Mouse (Mus musculus): Measurements from ENCODE around the gene Dhtkd1. TPM values are rescaled to one million over a fixed set of nuclear protein-coding genes. Genes with fewer than 3 reads are reported as not detected.

Dhtkd1 gene
- total and polyA plus RNA-seq, 3 experiments = 3.6 to 6.8 (median 4.5) TPM

DNA sequence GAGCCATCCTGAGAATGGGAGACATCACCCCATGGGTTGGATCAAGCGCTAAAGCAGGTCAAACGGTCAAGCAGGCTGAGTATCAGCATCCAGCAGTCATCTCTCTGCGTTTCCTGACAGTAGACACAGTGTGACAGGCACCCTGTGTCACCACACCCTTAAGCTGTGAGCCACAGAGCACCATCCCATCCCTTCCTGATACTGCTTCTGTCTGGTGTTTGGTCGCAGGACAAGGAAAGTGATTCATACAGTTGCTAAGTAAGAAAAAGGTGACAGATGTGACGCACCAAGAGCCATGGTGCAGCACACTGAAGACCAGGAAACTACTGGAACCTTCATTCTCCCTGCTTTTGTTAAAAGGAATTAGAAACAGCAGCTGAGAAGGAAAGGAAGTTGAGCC, 53.7 kb downstream of the Dhtkd1 start:
- no peak for TF ChIP-seq EP300 (IDR thresholded peaks at IDR 0.05; ENCODE audit: insufficient read depth, low read depth, low read length)
- TF ChIP-seq CTCF (IDR thresholded peaks at IDR 0.05) = no peak
- no peak for TF ChIP-seq POLR2A (IDR thresholded peaks at IDR 0.05; ENCODE audit: insufficient read depth, low read depth, low read length)
- no peaks in the 10 kb centered on the region for H3K4me1 ChIP-seq (ENCODE audit: control insufficient read depth, insufficient read depth, low read length)
- DNase-seq = no peak
- H3K79me2 ChIP-seq (replicated peaks; ENCODE audit: control insufficient read depth, insufficient read depth, low read length) = peaks cover 3% of the 10 kb centered on the region
- H3K27ac ChIP-seq = no peak overlapping the region
- no peak overlapping the region for H3K4me3 ChIP-seq
- WGBS = 64% methylated on average over 5 of the region's 5 CpGs
- intact Hi-C loops (cut with DNase I) = no loop called here
- H3K36me3 ChIP-seq (ENCODE audit: control insufficient read depth, insufficient read depth, low read length) = peaks cover 6% of the 10 kb centered on the region
- no peaks in the 10 kb centered on the region for H3K27me3 ChIP-seq (ENCODE audit: control insufficient read depth, insufficient read depth, low read length)
- no peak overlapping the region for H3K9ac ChIP-seq (ENCODE audit: low read depth, low read length)

DNA sequence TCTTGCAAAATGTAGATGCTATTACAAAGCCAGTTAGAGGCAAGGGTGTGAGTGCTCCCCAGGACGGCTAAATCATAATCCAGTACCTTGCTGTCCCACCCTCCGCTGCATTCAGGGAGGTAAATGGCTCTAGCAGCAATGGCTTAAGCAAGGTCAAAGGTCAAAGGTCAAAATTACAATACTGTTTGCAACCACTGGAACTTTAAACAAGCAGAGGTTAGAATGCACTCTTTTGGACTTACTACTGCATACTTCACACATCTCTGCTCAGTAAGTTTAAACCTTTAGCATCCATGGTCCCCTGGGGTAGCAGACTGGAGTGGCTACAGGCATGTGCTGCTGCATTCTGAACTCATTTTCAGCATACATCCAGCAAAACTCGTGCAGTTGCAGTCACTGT, 65.1 kb downstream of the Dhtkd1 start:
- no peaks in the 10 kb centered on the region for H3K27me3 ChIP-seq (ENCODE audit: control insufficient read depth, insufficient read depth, low read length)
- 0 out of 2 replicates have a peak, but pooled peaks cover 1% of the 10 kb centered on the region for H3K79me2 ChIP-seq (replicated peaks; ENCODE audit: control insufficient read depth, insufficient read depth, low read length)
- no peak overlapping the region for H3K4me3 ChIP-seq
- 85% methylated on average over 3 of the region's 3 CpGs for WGBS
- H3K36me3 ChIP-seq (ENCODE audit: control insufficient read depth, insufficient read depth, low read length) = no peaks in the 10 kb centered on the region; the same call in 1 of the 2 replicates
- H3K27ac ChIP-seq = no peak overlapping the region
- no peak overlapping the region for H3K9ac ChIP-seq (ENCODE audit: low read depth, low read length)
- H3K4me1 ChIP-seq (ENCODE audit: control insufficient read depth, insufficient read depth, low read length) = no peaks in the 10 kb centered on the region
- no peak for DNase-seq
- TF ChIP-seq EP300 (IDR thresholded peaks at IDR 0.05; ENCODE audit: insufficient read depth, low read depth, low read length) (no peak), POLR2A (IDR thresholded peaks at IDR 0.05; ENCODE audit: insufficient read depth, low read depth, low read length) (no peak), CTCF (IDR thresholded peaks at IDR 0.05) (no peak)
- intact Hi-C loops (cut with DNase I) = no loop called here

DNA sequence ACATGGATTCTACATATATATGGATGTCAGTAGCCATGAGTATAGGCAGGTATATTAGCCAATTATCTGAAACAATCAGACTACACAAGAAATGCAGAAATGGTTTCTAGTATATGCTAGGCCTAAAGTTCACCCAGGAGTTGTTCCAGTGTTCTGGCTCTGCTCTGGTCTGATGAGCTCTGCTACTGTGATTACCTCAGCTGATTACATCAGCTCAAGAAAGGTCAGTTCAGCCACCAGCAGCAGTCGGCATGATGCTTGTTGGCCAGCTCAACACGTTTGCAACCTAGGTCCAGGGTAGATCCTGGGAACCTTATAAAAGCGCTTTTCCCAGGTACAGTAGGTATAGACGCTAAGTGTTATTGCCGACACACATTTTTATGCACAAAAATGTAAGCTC, 72.8 kb downstream of the Dhtkd1 start:
- intact Hi-C loops (cut with DNase I) = no loop called here

DNA sequence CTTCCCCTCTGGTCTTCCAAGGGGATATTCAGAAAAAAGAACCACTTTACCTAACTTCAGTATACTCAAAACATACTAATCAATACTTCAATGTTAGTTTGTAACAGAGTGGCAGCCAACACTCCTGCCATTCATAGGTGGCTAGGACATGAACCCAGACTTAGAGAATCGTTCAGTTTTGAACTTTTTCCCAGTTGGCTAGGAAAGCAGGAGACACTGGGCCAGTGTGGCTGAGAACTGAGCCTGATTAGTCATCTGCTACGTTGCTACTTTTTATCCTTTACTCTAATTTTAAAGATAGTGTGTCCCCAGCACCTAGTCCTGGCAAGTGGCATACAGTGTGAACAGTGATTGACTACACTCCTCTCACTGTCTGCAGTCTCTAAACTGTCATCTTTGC, 74.9 kb downstream of the Dhtkd1 start:
- Histone ChIP-seq H3K4me3 (no peak overlapping the region), H3K27ac (no peak overlapping the region), H3K9ac (ENCODE audit: low read depth, low read length) (no peak overlapping the region), H3K79me2 (replicated peaks; ENCODE audit: control insufficient read depth, insufficient read depth, low read length) (no peaks in the 10 kb centered on the region), H3K4me1 (ENCODE audit: control insufficient read depth, insufficient read depth, low read length) (no peaks in the 10 kb centered on the region), H3K36me3 (ENCODE audit: control insufficient read depth, insufficient read depth, low read length) (no peaks in the 10 kb centered on the region), H3K27me3 (ENCODE audit: control insufficient read depth, insufficient read depth, low read length) (no peaks in the 10 kb centered on the region)
- DNase-seq = no peak
- WGBS = 42% methylated on average over 2 of the region's 2 CpGs
- intact Hi-C loops (cut with DNase I) = no loop called here
- TF ChIP-seq CTCF (IDR thresholded peaks at IDR 0.05) = no peak
- TF ChIP-seq POLR2A (IDR thresholded peaks at IDR 0.05; ENCODE audit: insufficient read depth, low read depth, low read length) = no peak
- TF ChIP-seq EP300 (IDR thresholded peaks at IDR 0.05; ENCODE audit: insufficient read depth, low read depth, low read length) = no peak

More for the DNA sequence above, 72.8 kb downstream of the Dhtkd1 start:
- Histone ChIP-seq H3K9ac (ENCODE audit: low read depth, low read length) (no peak overlapping the region), H3K4me3 (no peak overlapping the region), H3K4me1 (ENCODE audit: control insufficient read depth, insufficient read depth, low read length) (no peaks in the 10 kb centered on the region), H3K27me3 (ENCODE audit: control insufficient read depth, insufficient read depth, low read length) (no peaks in the 10 kb centered on the region), H3K27ac (no peak overlapping the region), H3K79me2 (replicated peaks; ENCODE audit: control insufficient read depth, insufficient read depth, low read length) (no peaks in the 10 kb centered on the region), H3K36me3 (ENCODE audit: control insufficient read depth, insufficient read depth, low read length) (no peaks in the 10 kb centered on the region; the same call in 1 of the 2 replicates)
- no peak for DNase-seq
- WGBS = 86% methylated on average over 5 of the region's 5 CpGs
- TF ChIP-seq POLR2A (IDR thresholded peaks at IDR 0.05; ENCODE audit: insufficient read depth, low read depth, low read length) (no peak), CTCF (IDR thresholded peaks at IDR 0.05) (no peak), EP300 (IDR thresholded peaks at IDR 0.05; ENCODE audit: insufficient read depth, low read depth, low read length) (no peak)

DNA sequence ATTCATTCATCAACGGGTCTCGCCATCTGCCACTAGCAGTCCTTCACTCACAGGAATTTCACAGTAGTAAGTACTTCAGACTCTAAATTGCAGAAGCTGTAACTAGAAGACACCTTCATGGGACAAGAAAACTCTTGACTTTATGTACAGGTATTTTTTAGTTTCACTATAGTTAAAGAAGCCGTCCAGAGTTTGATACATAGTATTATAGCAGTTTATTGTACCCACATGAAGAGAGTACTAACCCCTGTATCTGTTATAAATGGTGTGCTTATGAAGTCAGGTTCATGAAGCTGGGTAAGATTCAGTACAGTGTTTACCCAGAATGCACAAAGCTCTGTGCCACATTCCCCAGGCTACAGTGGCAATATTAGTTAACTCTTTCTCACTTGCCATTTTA, 79.8 kb downstream of the Dhtkd1 start, which contains the start of gene Gm13199:
Gene Gm13199 (minus strand): TSS at position 101 of the 400 bp plus-strand sequence.
- Histone ChIP-seq H3K27me3 (ENCODE audit: control insufficient read depth, insufficient read depth, low read length) (no peaks in the 10 kb centered on the region), H3K79me2 (replicated peaks; ENCODE audit: control insufficient read depth, insufficient read depth, low read length) (no peaks in the 10 kb centered on the region), H3K9ac (ENCODE audit: low read depth, low read length) (no peak within 1 kb of the TSS), H3K4me1 (ENCODE audit: control insufficient read depth, insufficient read depth, low read length) (no peaks in the 10 kb centered on the region), H3K4me3 (no peak within 1 kb of the TSS), H3K36me3 (ENCODE audit: control insufficient read depth, insufficient read depth, low read length) (no peaks in the 10 kb centered on the region), H3K27ac (no peak within 1 kb of the TSS)
- no peak for TF ChIP-seq EP300 (IDR thresholded peaks at IDR 0.05; ENCODE audit: insufficient read depth, low read depth, low read length)
- TF ChIP-seq POLR2A (IDR thresholded peaks at IDR 0.05; ENCODE audit: insufficient read depth, low read depth, low read length) = no peak
- TF ChIP-seq CTCF (IDR thresholded peaks at IDR 0.05) = no peak
- intact Hi-C loops (cut with DNase I) = no loop called here
- DNase-seq = no peak
- 93% methylated on average over 3 of the region's 3 CpGs for WGBS

DNA sequence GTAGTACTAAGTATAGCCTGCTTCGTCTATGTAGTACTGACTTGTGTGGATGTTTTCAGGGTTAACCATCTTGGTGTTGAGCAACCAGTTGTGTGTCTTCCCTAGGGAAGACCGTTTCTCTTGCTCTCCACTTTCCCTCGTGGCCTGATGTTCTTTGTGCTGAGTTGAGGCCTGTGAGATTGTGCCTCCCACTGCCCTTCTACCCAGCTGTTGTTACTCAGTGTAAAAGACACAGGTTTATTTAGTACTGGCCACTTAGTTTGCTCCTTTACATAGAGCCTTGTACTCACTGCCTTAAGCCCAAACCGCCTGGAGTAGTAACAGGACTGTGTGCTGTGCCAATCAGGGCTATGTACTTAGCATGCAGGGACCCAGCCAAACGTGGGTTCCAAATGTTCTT, 90.7 kb downstream of the Dhtkd1 start:
- Histone ChIP-seq H3K36me3 (ENCODE audit: control insufficient read depth, insufficient read depth, low read length) (no peaks in the 10 kb centered on the region), H3K27me3 (ENCODE audit: control insufficient read depth, insufficient read depth, low read length) (no peaks in the 10 kb centered on the region), H3K79me2 (replicated peaks; ENCODE audit: control insufficient read depth, insufficient read depth, low read length) (peaks cover 5% of the 10 kb centered on the region; the same call in 1 of the 2 replicates), H3K4me1 (ENCODE audit: control insufficient read depth, insufficient read depth, low read length) (no peaks in the 10 kb centered on the region), H3K4me3 (no peak overlapping the region), H3K9ac (ENCODE audit: low read depth, low read length) (no peak overlapping the region), H3K27ac (no peak overlapping the region)
- intact Hi-C loops (cut with DNase I) = no loop called here
- 77% methylated on average over 5 of the region's 5 CpGs for WGBS
- no peak for DNase-seq
- TF ChIP-seq EP300 (IDR thresholded peaks at IDR 0.05; ENCODE audit: insufficient read depth, low read depth, low read length) (no peak), POLR2A (IDR thresholded peaks at IDR 0.05; ENCODE audit: insufficient read depth, low read depth, low read length) (no peak), CTCF (IDR thresholded peaks at IDR 0.05) (no peak)

All from heart, adult 2 months (tissue).